Mouse (Mus musculus) cerebellum, postnatal 10 days (tissue): Measurements from ENCODE around the gene Kcnj15.
A peak's percentile ranks its signal among the peaks of the same experiment; 100 is the strongest.

Source experiments
- DNase-seq, 2 experiments: peaks; one replicate each; pipeline ENCODE4 v3.0.0; 2021; ENCODE audit warnings: mixed read lengths in 2 of 2

Gene Kcnj15

DNA sequence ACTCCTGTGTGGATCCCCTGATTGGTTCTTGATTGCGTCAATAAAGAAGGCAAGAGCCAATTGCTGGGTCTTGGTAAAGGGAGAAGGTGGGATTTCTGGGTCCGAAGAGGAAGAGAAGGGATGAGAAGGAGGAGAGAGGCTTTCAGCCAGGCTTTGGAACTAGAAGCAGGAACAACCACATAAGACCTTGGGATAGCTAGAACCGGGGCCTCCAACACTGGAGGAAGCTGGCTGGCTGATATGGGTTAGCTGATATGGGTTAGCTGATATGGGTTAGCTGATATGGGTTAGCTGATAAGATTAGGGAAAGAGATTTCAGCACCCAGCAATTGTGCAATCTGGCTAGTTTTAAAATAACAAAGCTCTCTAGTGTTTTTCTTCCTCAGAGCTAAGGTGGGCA lies 44.3 kb downstream of the Kcnj15 start:
- DNase-seq: no peak

- no peak for DNase-seq
Observed at GRCm38 (mm10) chr16:95303676-95304075, 46.3 kb downstream of the Kcnj15 start.

DNA sequence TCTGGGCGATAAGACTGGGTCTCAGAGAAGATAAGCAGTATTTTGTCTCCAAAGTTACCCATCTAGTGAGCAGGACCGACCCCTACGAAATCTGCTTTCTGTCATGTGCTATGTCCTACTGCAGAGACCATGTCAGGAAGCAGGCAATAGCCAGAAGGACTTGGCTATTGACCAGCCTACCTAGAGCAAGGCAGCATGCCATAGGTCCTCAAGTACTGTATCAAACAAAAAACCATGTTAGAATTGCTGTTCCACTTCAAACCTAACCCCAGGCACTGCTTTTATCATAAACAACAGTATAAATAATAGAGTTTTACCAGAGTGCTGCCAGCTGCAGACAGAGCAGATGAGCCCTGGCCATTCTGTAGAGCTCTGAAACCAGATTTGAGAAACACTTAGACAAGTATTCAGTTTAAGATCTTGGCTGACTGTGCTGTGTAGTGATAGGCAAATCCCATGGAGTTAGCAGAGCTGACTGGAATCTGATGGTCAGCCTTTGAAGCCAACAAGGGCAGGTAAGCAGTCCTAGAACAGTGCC lies 50.5 kb downstream of the Kcnj15 start:
- no peak for DNase-seq

DNA sequence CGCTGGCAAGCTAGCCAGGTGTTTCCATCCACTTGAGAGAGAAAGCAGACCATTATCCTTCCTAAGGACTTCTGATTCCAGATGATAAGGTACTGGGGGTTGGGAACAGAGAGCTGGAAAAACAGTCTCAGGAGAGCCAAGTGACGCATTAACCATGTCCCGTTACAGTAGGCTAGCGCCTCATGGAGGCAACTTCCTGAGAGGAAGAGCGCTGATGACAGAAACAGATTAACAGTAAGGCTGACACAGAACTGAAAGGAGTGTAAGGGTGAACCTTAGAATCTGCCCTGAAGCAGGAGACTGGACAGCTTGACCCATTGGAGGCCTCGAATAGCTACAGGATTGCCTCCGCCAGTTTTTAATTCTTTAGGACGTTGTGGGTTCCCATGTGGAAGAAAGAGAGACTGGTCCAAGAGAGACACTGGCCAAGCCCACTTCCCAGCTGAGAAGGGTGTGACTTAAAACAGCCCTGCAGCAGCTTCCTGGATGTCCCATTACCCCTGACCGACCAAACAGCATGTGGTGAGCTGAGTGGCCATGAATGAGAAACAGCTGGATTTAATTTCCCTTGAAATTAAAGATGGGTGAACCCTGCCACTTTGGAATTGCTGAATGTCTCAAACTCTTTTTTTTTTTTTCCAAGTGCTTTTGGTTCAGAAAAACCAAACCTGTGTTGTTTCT lies 64.7 kb downstream of the Kcnj15 start:
- DNase-seq: no peak

- DNase-seq: no peak
Observed at GRCm38 (mm10) chr16:95332159-95332558, 74.8 kb downstream of the Kcnj15 start.

DNA sequence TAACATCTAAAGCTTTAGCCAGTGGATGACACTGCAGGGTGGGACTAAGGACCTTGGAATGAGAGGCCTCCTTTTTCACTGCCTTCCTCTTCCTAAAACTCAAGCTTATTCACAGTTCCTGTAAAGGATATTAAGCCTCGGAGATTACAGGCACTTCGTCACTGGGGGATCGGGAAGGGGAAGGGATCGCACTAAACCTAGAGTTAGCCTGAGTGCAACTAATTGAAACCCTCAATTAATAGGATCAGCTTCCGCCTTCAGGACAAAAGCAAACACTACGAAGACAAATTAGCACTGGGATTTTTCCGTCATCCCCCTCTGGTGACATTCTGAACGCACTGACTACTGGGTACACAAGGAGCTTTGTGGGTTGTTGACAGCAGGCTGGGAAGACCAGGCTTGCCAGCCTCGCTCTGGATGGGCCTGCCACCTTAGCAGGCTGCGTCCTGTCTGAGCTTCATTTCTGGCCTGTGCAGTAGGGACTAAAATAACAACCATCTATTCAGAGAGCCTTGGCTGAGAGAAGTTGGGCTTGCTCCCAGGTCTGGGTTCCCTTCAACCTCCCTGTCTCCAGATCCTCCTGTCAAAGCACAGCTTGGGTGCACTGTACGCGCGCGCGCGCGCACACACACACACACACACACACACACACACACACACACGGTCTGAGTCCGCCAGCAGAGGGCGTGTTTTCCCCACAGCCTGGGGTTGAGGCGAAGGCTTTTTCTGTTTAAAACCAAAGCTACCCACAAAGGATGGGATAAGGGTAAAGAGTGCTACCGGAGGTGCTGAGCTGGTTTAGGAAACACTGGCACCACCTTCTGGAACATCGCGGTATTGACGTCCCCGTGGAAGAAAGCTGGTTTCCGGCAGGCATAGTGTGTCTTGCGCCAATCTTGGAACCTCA lies 83.8 kb downstream of the Kcnj15 start:
- peak; percentile 94 to 96 for DNase-seq

- no peak for DNase-seq
Observed at GRCm38 (mm10) chr16:95342030-95342429, 84.7 kb downstream of the Kcnj15 start.

DNA sequence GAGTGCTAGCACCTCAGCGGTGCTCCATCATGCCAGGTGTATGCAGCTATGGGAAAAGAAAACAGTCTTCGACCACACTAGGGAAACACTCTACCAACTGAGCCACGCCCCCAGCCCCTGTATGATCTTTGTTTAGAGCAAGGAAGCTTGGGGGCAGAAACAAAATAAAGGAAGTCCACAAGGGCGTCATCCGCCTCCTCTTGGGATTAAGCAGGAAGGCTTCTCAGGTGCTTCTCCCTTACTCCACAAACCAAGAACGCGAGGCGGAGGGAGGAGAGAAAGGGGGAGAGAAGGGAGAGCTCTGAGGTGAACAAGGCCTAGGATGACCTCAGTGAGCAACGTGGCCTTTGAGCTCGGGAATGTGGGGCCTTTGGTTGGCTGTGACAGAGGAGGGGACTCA lies 87.6 kb downstream of the Kcnj15 start:
- no peak for DNase-seq

DNA sequence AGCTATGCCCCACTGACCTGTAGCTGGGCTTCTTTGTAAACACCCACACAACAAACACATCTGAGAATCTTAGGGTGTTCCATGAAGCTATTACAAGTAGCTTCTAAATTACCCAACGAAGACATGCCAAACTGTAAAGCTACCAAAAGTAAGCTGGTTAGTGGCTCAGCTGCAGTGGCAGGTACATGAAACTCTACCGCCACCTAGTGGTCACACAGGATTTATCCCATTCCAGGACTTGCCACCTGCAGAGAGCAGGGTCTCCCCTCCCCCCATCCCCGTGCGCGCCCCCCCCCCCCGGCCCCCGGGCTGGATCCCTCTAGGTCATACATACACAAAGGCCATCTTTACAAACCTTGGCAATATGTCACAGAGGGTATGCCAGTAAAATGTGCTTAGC lies 88.5 kb downstream of the Kcnj15 start:
- peak; percentile 90 to 93 for DNase-seq

- DNase-seq: no peak
Observed at GRCm38 (mm10) chr16:95347202-95347601, 89.8 kb downstream of the Kcnj15 start.

DNA sequence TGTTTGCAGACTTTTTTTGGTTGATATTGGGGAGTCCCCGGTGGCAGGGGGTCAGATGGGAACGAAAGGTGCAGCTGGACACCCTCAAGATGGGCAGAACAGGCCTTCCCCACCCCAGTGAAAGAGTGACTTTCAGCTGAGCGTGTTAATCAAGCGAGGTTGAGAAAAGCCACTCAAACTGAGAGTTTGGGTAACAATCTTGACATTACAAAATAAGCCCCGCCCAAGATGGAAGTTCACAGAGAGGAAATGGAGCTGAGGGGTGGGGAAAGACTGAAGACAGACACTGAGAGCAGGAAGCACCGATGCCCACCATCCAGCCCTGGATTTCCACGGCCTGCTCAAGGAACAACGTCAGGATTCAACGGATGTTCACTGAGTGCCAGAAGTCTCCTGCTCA lies 91.2 kb downstream of the Kcnj15 start:
- DNase-seq: no peak

DNA sequence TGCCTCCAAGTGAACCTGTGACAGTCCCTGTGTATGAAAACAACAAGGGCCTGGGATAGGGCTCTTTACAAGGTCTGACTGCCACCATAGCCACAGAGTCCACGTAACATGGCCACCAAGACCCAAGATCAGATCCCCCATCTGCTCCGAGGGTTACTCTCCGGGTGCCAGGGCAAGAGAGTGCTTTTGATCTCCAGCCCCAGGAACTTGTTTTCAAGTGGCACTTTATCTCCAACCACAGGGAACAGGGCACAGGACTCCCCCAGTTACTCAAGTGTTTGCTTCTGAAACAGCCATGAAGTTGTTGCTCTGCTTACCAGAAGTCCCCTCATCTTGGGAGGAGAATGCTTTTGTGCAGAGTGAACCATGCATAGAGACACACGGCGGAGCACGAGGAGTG lies 92.0 kb downstream of the Kcnj15 start:
- DNase-seq: no peak

DNA sequence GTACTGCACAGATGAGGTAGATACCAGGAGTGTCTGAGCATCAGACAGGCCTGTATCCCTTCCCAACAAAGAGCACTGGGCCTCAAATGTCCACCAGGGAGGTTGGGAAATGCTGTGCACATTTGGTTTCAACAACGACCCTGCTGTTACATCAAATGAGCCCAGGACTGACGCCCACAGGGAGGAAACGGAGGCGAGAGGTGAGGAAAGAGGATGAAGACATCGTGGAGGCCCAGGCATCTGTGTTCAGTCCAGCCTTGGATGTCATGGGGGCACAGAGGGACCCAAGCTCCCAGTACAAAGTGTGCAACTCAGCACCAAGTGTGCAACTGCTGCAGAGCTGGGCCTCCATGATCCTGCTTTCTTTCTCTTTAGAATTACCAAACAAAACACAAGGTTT lies 92.4 kb downstream of the Kcnj15 start:
- DNase-seq: no peak
